ENCODE assay signal across 11 mouse cellular contexts in genomic region chr5:123661602-123662001, GRCm38 (mm10). TPM values are rescaled to one million over a fixed set of nuclear protein-coding genes. Genes with fewer than 3 reads are reported as not detected.
DNase-seq lines count a peak whose midpoint lies in the region; ATAC-seq and TF ChIP-seq lines count a peak whose summit lies in the region.
"Had no signal": no experiment of that assay in that cellular context is flagged by ENCODE, and none has a peak within 500 bp of the region (broad histone marks: within the 10 kb centered on the region; RNA-seq: fewer than 3 reads in every experiment).

No protein-coding gene starts in this region.

- ATAC-seq in kidney, postnatal 0 days (replicated peaks; ENCODE audit: low FRiP score, low read depth), result no peak
- ATAC-seq in heart, embryonic 14.5 days (ENCODE audit: insufficient number of reproducible peaks, insufficient read depth, low FRiP score, low read depth), result peak; percentile 57

- TF ChIP-seq POLR2A in embryonic fibroblast, embryonic 13.5 days (IDR thresholded peaks at IDR 0.05; ENCODE audit: low read depth, low read length), result no peak

- no peaks in the 10 kb centered on the region for H3K9me3 ChIP-seq in kidney, postnatal 0 days (replicated peaks; ENCODE audit: low read length)
- H3K9me3 ChIP-seq in heart, embryonic 14.5 days (ENCODE audit: control insufficient read depth, low read length), result no peaks in the 10 kb centered on the region
- H3K9me3 ChIP-seq: neural tube, embryonic 13.5 days had no signal

- H3K79me2 ChIP-seq in macrophage (ENCODE audit: inconsistent target), result peaks cover 97% of the 10 kb centered on the region

- no peak for DNase-seq in kidney, postnatal 0 days (ENCODE audit: low spot score)
- no peak for DNase-seq in kidney, adult 11 months
- no peak for DNase-seq in layer of hippocampus, adult 11-12 months (ENCODE audit: low spot score)
- no peak for DNase-seq in thymus, postnatal 25 days
- DNase-seq in cerebellum, adult 11-12 months, result no peak
- DNase-seq: cerebellum, postnatal 14 days; thymus, postnatal 36 days had no signal

- H3K27ac ChIP-seq in kidney, postnatal 0 days, result peak overlapping the region; percentile 43
- peak overlapping the region; percentile 20; the same call in 1 of the 2 replicates for H3K27ac ChIP-seq in embryonic fibroblast, embryonic 13.5 days (ENCODE audit: insufficient read depth, low read length)
- peak overlapping the region; percentile 99 for H3K27ac ChIP-seq in heart, embryonic 14.5 days (replicated peaks in 1 of 2; ENCODE audit: control insufficient read depth in 1 of 2, insufficient read depth in 1 of 2, low read depth in 2 of 2, low read length in 2 of 2)
- peak overlapping the region; percentile 72 for H3K27ac ChIP-seq in macrophage
- H3K27ac ChIP-seq: neural tube, embryonic 13.5 days had no signal

- H3K36me3 ChIP-seq in kidney, postnatal 0 days (ENCODE audit: insufficient read depth, low read length), result no peaks in the 10 kb centered on the region
- H3K36me3 ChIP-seq in heart, embryonic 14.5 days (ENCODE audit: control insufficient read depth, insufficient read depth, low read length), result no peaks in the 10 kb centered on the region
- no peaks in the 10 kb centered on the region for H3K36me3 ChIP-seq in macrophage (ENCODE audit: inconsistent target)
- H3K36me3 ChIP-seq: neural tube, embryonic 13.5 days had no signal

- H3K4me3 ChIP-seq in kidney, postnatal 0 days (replicated peaks; ENCODE audit: low read depth, low read length), result no peak overlapping the region
- no peak overlapping the region for H3K4me3 ChIP-seq in embryonic fibroblast, embryonic 13.5 days (ENCODE audit: insufficient read depth, low read length)
- no peak overlapping the region for H3K4me3 ChIP-seq in heart, embryonic 14.5 days (ENCODE audit: control insufficient read depth in 1 of 2, insufficient read depth in 1 of 2, low read depth in 1 of 2, low read length in 2 of 2)
- no peak overlapping the region for H3K4me3 ChIP-seq in macrophage (ENCODE audit: inconsistent target)
- H3K4me3 ChIP-seq: neural tube, embryonic 13.5 days had no signal

- WGBS in kidney, postnatal 0 days, result 64% methylated on average over 3 of the region's 3 CpGs
- WGBS in heart, embryonic 14.5 days, result 8% methylated on average over 3 of the region's 3 CpGs
- WGBS in macrophage (ENCODE audit: missing documents), result 46% methylated on average over 3 of the region's 3 CpGs

- H3K27me3 ChIP-seq in kidney, postnatal 0 days (ENCODE audit: insufficient read depth, low read length), result no peaks in the 10 kb centered on the region
- no peaks in the 10 kb centered on the region for H3K27me3 ChIP-seq in heart, embryonic 14.5 days (ENCODE audit: control insufficient read depth, insufficient read depth, low read length)
- H3K27me3 ChIP-seq: neural tube, embryonic 13.5 days had no signal

- no peak for TF ChIP-seq CTCF in kidney, postnatal 0 days (IDR thresholded peaks at IDR 0.05; ENCODE audit: low read depth)
- no peak for TF ChIP-seq CTCF in embryonic fibroblast, embryonic 13.5 days (IDR thresholded peaks at IDR 0.05; ENCODE audit: borderline replicate concordance, insufficient read depth, low read length)

- no peaks in the 10 kb centered on the region for H3K4me1 ChIP-seq in kidney, postnatal 0 days (replicated peaks; ENCODE audit: insufficient read depth, low read length)
- peaks cover 11% of the 10 kb centered on the region for H3K4me1 ChIP-seq in embryonic fibroblast, embryonic 13.5 days (ENCODE audit: control insufficient read depth, insufficient read depth, low read length)
- H3K4me1 ChIP-seq in heart, embryonic 14.5 days (ENCODE audit: control insufficient read depth in 2 of 2, insufficient read depth in 2 of 2, low read length in 2 of 2), result peaks cover 26 to 77% of the 10 kb centered on the region in 2 experiments

- H3K4me2 ChIP-seq in kidney, postnatal 0 days (ENCODE audit: low read length), result no peak overlapping the region
- peak overlapping the region; percentile 55 for H3K4me2 ChIP-seq in heart, embryonic 14.5 days (ENCODE audit: low read length)
- H3K4me2 ChIP-seq: neural tube, embryonic 13.5 days had no signal

- no peak overlapping the region for H3K9ac ChIP-seq in kidney, postnatal 0 days (ENCODE audit: low read depth, low read length)
- H3K9ac ChIP-seq in heart, embryonic 14.5 days (ENCODE audit: low read length), result peak overlapping the region; percentile 63
- H3K9ac ChIP-seq: neural tube, embryonic 13.5 days had no signal

RNA-seq across cellular contexts. Expression of gene Clip1, which starts 22.8 kb away (rescaled TPM):
- 21.6 and 26.8 TPM in 2 replicates for polyA plus RNA-seq in kidney, postnatal 0 days (2015; fragmentation: Nextera tagmentation; extraction: Ambion mirVana)
- polyA plus RNA-seq in embryonic fibroblast, embryonic 13.5 days (2011; ENCODE audit: insufficient read length, low read depth, missing spikeins), result 41.3 and 46.0 TPM in 2 replicates
- polyA plus RNA-seq in heart, embryonic 14.5 days (2014; fragmentation: Nextera tagmentation; extraction: Ambion mirVana), result 48.0 and 50.5 TPM in 2 replicates
- total RNA-seq in macrophage (2018; cell fraction: chromatin; rRNA removed), result 100 to 1,000 TPM in 24 of 26 experiments, 10 to 100 TPM in 2; 67.9 to 242 (median 166) TPM
- total RNA-seq in macrophage (2018; cell fraction: cytosol; rRNA removed), result 10 to 100 TPM; 39.8 to 66.1 (median 53.8) TPM
- total RNA-seq in macrophage (2018; cell fraction: nucleus; rRNA removed), result 100 to 1,000 TPM in 10 of 26 experiments, 10 to 100 TPM in 16; 58.0 to 166 (median 93.6) TPM
- 40.2 to 65.1 TPM (median 40.4 TPM) in 3 replicates for polyA plus RNA-seq in macrophage (2018)

RNA-seq across cellular contexts. Expression of gene Zcchc8, which starts 59.3 kb away (rescaled TPM):
- polyA plus RNA-seq in kidney, postnatal 0 days (2015; fragmentation: Nextera tagmentation; extraction: Ambion mirVana), result 59.1 and 63.8 TPM in 2 replicates
- polyA plus RNA-seq in embryonic fibroblast, embryonic 13.5 days (2011; ENCODE audit: insufficient read length, low read depth, missing spikeins), result 47.8 and 56.3 TPM in 2 replicates
- 57.0 and 63.1 TPM in 2 replicates for polyA plus RNA-seq in heart, embryonic 14.5 days (2014; fragmentation: Nextera tagmentation; extraction: Ambion mirVana)
- 100 to 1,000 TPM in 22 of 26 experiments, 10 to 100 TPM in 4; 75.4 to 223 (median 154) TPM for total RNA-seq in macrophage (2018; cell fraction: chromatin; rRNA removed)
- total RNA-seq in macrophage (2018; cell fraction: cytosol; rRNA removed), result 10 to 100 TPM; 11.2 to 32.0 (median 20.7) TPM
- total RNA-seq in macrophage (2018; cell fraction: nucleus; rRNA removed), result 100 to 1,000 TPM in 7 of 26 experiments, 10 to 100 TPM in 19; 45.3 to 136 (median 77.2) TPM
- polyA plus RNA-seq in macrophage (2018), result 25.4 to 34.6 TPM (median 29.5 TPM) in 3 replicates

Comparison
In these comparisons a context has a peak if more than half of its experiments do, and no peak if none do; other contexts are left out.
1. H3K27ac ChIP-seq: peak in every context shown above with its lines; median percentile 99 in heart, embryonic 14.5 days; 72 in macrophage; 43 in kidney, postnatal 0 days; 20 in embryonic fibroblast, embryonic 13.5 days.